Mouse (Mus musculus): ENCODE measurements around the gene Ttc39a. TPM values are rescaled to one million over a fixed set of nuclear protein-coding genes. Genes with fewer than 3 reads are reported as not detected.
"Not testable (repeated sequence)": the region's sequence is repeated elsewhere in the genome, so short reads cannot be mapped to it uniquely, and the experiment has no call there.

Ttc39a gene
- polyA plus RNA-seq (2021): 7.2 TPM

DNA sequence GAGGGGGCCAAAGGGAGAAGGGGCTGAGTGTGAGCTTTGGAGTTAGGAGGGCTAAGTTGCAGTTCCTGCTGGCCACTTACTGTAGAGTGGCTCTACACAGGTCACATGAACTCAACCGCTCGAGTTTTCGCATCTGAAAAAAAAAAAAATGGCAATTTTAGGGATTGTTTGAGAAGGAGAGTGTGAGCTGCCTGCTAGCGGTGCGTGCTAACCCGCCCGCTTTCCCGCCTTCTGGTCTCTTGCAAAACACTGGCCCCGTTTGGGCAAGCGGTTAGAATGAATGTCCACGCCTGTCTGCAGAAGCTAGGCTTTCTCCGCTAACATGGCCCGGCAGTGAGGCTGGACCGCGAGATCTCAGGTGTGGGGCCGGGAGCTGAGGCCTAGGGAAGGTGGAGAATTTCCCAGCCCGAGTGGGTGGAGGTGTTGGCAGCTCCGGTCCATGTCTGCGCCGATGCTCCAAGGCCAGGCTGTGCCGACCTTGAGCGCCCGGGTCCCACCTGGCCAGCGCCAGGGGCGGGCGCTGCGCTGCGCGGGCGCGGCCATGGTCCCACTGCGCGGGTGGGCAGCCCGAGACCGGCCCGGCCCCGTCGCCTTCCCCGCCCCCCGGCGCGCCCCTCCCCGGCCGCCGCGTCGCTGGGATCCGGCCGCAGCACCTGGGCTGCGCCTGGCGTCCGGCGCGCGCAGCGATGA, at the start of gene Ttc39a:
Gene Ttc39a, plus strand, starts transcription at position 138 of the 690 bp plus-strand sequence.
- ATAC-seq: peak; percentile 63
- POLR2A ChIA-PET: interaction anchor here (0.6 to 1.5 kb wide), 3 partner anchors 27 to 242 kb away, joined by 3 to 8 read pairs (median 7); no protein-coding TSS in a partner anchor
- DNase-seq (ENCODE audit: low read depth, low spot score): no peak
- CTCF ChIA-PET: interaction anchor here (1.2 to 1.4 kb wide), 2 partner anchors 10 to 46 kb away, joined by 3 read pairs; no protein-coding TSS in a partner anchor
- TF ChIP-seq CTCF (IDR thresholded peaks at IDR 0.05): no peak
- in situ Hi-C loops (cut with MboI; ENCODE audit: low pct_unique_long_range_greater_than_20kb): no loop called here
- H3K27me3 ChIP-seq: no peaks in the 10 kb centered on the region

- in situ Hi-C loops (cut with MboI; ENCODE audit: low pct_unique_long_range_greater_than_20kb): no loop called here
- DNase-seq (ENCODE audit: low read depth, low spot score): no peak
- H3K27me3 ChIP-seq: no peaks in the 10 kb centered on the region
- POLR2A ChIA-PET: no interaction called here
- CTCF ChIA-PET: no interaction called here
- ATAC-seq: no peak
- TF ChIP-seq CTCF (IDR thresholded peaks at IDR 0.05): no peak
Measured at GRCm38 (mm10) chr4:109378107-109378506, 28.3 kb upstream of the Ttc39a start.

DNA sequence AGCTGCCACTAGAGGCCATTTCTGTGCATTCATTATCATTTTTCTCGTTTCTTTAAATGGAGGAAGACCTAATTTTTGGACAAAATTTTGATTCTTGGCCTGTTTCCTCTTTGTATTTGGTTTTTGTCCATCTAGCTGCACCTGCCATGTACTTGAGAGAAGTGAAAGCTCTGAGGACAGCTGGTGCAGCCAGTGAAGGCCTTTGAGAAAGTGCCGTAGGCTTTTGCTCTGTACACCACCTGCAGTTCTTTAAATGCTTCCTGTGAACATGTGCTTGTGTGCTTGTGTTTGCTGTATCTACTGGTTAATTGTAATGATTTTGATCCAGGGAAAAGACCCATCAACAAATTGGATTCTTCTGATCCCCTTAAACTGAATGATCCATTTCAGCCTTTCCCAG, 24.0 kb upstream of the Ttc39a start:
- TF ChIP-seq CTCF (IDR thresholded peaks at IDR 0.05): no peak
- ChIA-PET POLR2A (no interaction called here), CTCF (no interaction called here)
- DNase-seq (ENCODE audit: low read depth, low spot score) (no peak), ATAC-seq (no peak)
- in situ Hi-C loops (cut with MboI; ENCODE audit: low pct_unique_long_range_greater_than_20kb): no loop called here
- no peaks in the 10 kb centered on the region for H3K27me3 ChIP-seq

DNA sequence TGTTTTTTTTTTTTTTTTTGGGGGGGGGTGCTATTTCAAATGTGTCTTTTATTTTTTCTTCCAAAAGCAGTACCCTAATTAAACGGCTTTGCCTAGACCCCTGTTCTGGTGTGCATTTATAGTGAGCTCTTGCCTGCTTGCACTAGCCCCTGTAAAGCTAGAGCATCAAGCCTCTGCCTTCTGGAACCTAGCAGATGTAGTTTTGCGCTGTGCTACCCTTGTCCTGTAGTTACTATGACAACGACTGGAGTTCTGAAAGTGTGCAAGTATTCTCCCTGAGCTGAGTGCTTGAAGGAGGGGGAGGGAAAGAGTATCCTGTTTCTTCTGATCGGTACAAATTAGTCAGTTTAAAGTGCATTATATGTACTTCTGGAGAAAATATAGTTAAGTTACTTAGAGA, 20.8 kb upstream of the Ttc39a start:
- in situ Hi-C loops (cut with MboI; ENCODE audit: low pct_unique_long_range_greater_than_20kb): no loop called here
- no peaks in the 10 kb centered on the region for H3K27me3 ChIP-seq
- DNase-seq (ENCODE audit: low read depth, low spot score): no peak
- ChIA-PET POLR2A (interaction anchor here (0.7 kb wide), 1 partner anchor 437 kb away, joined by 3 read pairs; no protein-coding TSS in a partner anchor), CTCF (no interaction called here)
- no peak for TF ChIP-seq CTCF (IDR thresholded peaks at IDR 0.05)
- ATAC-seq: no peak

DNA sequence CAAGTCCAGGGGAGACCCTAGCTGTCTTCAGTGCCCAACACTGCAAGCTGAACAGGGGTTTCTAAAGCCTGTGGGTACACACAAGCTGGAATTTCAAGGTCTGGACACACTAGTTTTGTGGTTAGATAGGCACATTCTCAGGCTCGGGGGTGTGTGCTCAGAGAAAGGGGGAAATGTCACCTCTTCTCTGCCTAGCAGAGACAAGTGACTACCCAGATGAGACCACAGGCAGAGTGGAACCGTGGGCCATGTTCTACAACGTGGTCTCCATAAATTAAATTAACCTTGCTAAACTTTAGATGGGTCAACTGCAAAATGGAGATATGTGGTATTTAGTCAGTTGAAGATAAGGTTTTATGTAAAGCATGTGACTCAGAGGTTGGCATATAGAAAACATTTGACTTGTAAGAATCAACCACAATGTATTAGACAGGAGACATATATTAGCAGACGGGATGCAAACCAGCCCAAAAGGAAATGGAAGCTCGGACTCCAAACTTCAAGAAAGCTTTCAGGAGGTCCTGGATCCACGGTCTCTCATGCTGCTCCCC, 13.1 kb upstream of the Ttc39a start:
- no peak for DNase-seq (ENCODE audit: low read depth, low spot score)
- ChIA-PET CTCF (no interaction called here), POLR2A (interaction anchor here (0.7 to 1.0 kb wide), 2 partner anchors 11 to 275 kb away, joined by 3 read pairs; no protein-coding TSS in a partner anchor)
- no peaks in the 10 kb centered on the region for H3K27me3 ChIP-seq
- in situ Hi-C loops (cut with MboI; ENCODE audit: low pct_unique_long_range_greater_than_20kb): no loop called here
- no peak for ATAC-seq
- TF ChIP-seq CTCF (IDR thresholded peaks at IDR 0.05): no peak

- in situ Hi-C loops (cut with MboI; ENCODE audit: low pct_unique_long_range_greater_than_20kb): no loop called here
- no peak for DNase-seq (ENCODE audit: low read depth, low spot score)
- CTCF ChIA-PET: no interaction called here
Measured at GRCm38 (mm10) chr4:109393902-109394301, 12.5 kb upstream of the Ttc39a start.

DNA sequence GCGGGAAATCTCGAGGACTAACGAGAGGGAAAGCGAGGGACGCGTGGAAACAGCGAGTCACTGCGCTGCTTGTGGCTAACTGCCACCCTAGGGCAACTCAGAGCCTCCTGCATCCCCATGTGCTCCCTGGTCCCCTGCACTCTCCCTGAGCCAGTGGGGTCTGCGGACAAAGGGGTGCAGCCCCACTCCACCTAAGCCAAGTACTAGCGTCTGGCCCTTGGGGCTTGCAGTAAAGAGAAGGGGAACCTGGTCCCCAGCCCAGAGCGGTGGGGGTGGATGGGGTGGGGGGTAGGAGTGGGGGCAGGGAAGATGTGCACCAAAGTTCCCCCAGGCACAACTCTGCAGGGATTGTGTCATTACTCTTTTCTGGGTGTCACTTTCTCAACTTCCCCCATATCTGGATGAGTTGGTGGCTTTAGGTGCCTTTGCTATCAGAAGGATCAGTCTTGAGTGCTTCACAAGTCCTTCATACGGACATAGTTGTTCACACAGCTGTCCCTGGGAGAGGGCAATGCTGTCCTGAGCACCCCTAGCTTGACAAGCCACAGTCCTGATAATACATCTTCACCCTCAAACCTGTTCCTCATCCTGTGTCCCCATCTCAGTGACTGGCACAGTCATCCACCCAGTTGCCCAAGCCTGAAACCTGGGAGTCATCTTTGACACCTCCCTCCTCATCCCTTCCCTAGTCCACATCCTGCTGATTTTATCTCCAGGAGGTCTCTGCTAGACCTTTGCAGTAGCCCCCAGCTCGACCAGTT, 11.9 kb upstream of the Ttc39a start:
- TF ChIP-seq CTCF (IDR thresholded peaks at IDR 0.05): no peak
- in situ Hi-C loops (cut with MboI; ENCODE audit: low pct_unique_long_range_greater_than_20kb): no loop called here
- no peaks in the 10 kb centered on the region for H3K27me3 ChIP-seq
- ATAC-seq (no peak), DNase-seq (ENCODE audit: low read depth, low spot score) (no peak)
- CTCF ChIA-PET: no interaction called here
- POLR2A ChIA-PET: no interaction called here

More at GRCm38 (mm10) chr4:109393902-109394301, 12.5 kb upstream of the Ttc39a start:
- TF ChIP-seq CTCF (IDR thresholded peaks at IDR 0.05): no peak
- POLR2A ChIA-PET: no interaction called here
- no peaks in the 10 kb centered on the region for H3K27me3 ChIP-seq
- no peak for ATAC-seq

DNA sequence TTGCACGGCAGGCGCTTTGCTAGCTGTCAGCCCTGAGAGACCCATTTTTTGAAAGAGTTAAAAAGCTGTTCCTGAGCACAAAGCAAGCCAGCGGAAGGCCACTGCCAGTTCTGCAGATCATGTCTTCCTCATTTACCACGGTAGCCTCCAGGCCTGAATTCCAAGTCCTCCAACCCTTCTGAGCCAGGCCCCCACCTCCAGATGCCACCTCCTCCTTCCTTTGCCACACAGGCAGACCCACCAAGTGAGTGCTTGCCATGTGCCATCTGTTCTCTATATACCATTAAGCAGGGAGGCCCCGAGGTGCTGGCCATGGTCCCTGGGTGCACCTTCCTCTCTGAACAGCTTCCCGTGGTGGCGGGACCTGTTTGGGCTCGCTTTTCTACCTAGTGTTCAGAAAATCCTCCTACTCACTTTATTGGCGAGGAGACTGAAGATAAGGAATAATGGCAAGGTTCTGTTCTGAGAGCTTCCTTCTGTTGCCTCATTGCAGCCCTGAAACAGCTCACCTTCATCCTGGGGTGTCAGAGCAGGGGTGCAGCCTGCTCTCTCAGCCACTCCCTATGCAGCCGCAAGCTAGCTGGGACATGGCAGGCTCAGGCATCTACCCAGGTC, 6.0 kb upstream of the Ttc39a start:
- CTCF ChIA-PET: interaction anchor here (1.3 kb wide), 1 partner anchor 33 kb away, joined by 3 read pairs; no protein-coding TSS in a partner anchor
- in situ Hi-C loops (cut with MboI; ENCODE audit: low pct_unique_long_range_greater_than_20kb): no loop called here
- POLR2A ChIA-PET: no interaction called here
- ATAC-seq: no peak
- no peak for DNase-seq (ENCODE audit: low read depth, low spot score)
- no peak for TF ChIP-seq CTCF (IDR thresholded peaks at IDR 0.05)
- no peaks in the 10 kb centered on the region for H3K27me3 ChIP-seq

- ChIA-PET CTCF (interaction anchor here (0.7 to 1.3 kb wide), 3 partner anchors 9 to 34 kb away, joined by 3 to 4 read pairs (median 3); no protein-coding TSS in a partner anchor), POLR2A (no interaction called here)
- DNase-seq (ENCODE audit: low read depth, low spot score): no peak
- peak; percentile 55 for TF ChIP-seq CTCF (IDR thresholded peaks at IDR 0.05)
- no peaks in the 10 kb centered on the region for H3K27me3 ChIP-seq
- in situ Hi-C loops (cut with MboI; ENCODE audit: low pct_unique_long_range_greater_than_20kb): no loop called here
- ATAC-seq: no peak
Measured at GRCm38 (mm10) chr4:109401176-109401689, 5.2 kb upstream of the Ttc39a start.

DNA sequence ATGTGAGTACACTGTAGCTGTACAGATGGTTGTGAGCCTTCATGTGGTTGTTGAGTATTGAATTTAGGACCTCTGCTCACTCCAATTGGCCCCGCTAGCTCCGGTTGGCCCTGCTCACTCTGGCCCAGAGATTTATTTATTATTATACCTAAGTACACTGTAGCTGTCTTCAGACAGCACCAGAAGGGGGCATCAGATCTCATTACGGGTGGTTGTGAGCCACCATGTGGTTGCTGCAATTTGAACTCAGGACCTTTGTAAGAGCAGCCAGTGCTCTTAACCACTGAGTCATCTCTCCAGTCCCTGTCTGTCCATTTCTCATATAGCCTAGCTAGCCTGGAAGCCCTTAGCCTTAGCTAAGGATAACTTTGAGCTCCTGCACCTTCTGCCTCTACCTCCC, 1.5 kb upstream of the Ttc39a start:
- CTCF ChIA-PET: interaction anchor here (2.1 kb wide), 1 partner anchor 16 kb away, joined by 4 read pairs; no protein-coding TSS in a partner anchor
- ATAC-seq; H3K27me3 ChIP-seq; in situ Hi-C loops (cut with MboI; ENCODE audit: low pct_unique_long_range_greater_than_20kb); DNase-seq (ENCODE audit: low read depth, low spot score); POLR2A ChIA-PET: not testable (repeated sequence)
